Mouse (Mus musculus) liver, embryonic 15.5 days (tissue): ENCODE results near the gene Selenoo. TPM values are rescaled to one million over a fixed set of nuclear protein-coding genes. Genes with fewer than 3 reads are reported as not detected.

ENCODE experiments used
- ATAC-seq: fragments of 200-750 bp; cut with Nextera tagmentation; 2 replicates; pipeline ENCODE4 v1.8.0; 2017; ENCODE audit warnings: moderate number of reproducible peaks, mild to moderate bottlenecking, moderate library complexity; ENCODE audit not compliant: insufficient read depth
- H3K27ac ChIP-seq: fragments of 300-500 bp; sonication (generic); replicated peaks from 2 replicates; pipeline ENCODE4 v1.5.1; 2015; ENCODE audit warnings: mild to moderate bottlenecking, inconsistent platforms
- H3K27me3 ChIP-seq: fragments of 300-500 bp; sonication (generic); 2 replicates; pipeline ENCODE4 v1.6.1; 2015; ENCODE audit warnings: mild to moderate bottlenecking, inconsistent platforms
- H3K36me3 ChIP-seq: fragments of 300-500 bp; sonication (generic); replicated peaks from 2 replicates; pipeline ENCODE4 v1.6.1; 2015; ENCODE audit warnings: moderate library complexity, mild to moderate bottlenecking, inconsistent platforms
- H3K4me1 ChIP-seq: fragments of 300-500 bp; sonication (generic); replicated peaks from 2 replicates; pipeline ENCODE4 v1.6.1; 2015; ENCODE audit warnings: inconsistent platforms
- H3K4me2 ChIP-seq: fragments of 300-500 bp; sonication (generic); 2 replicates; pipeline ENCODE4 v1.6.1; 2015; ENCODE audit warnings: moderate library complexity, mild to moderate bottlenecking, inconsistent platforms
- H3K4me3 ChIP-seq: fragments of 300-500 bp; sonication (generic); replicated peaks from 2 replicates; pipeline ENCODE4 v1.5.1; 2015; ENCODE audit warnings: mild to moderate bottlenecking, inconsistent platforms
- H3K9ac ChIP-seq: fragments of 300-500 bp; sonication (generic); 2 replicates; pipeline ENCODE4 v1.6.1; 2015; ENCODE audit warnings: moderate library complexity, mild to moderate bottlenecking, inconsistent platforms
- H3K9me3 ChIP-seq: fragments of 300-500 bp; sonication (generic); replicated peaks from 2 replicates; pipeline ENCODE4 v1.6.1; 2016; ENCODE audit warnings: inconsistent platforms
- WGBS: fragments of 180-500 bp; shearing (Covaris S2); methylation state at CpG from one replicate; pipeline ENCODE4 v1.1.7; 2015; ENCODE audit warnings: mixed read lengths; ENCODE audit not compliant: insufficient replicate concordance; 5-methylcytosine and 5-hydroxymethylcytosine counted together
- polyA plus RNA-seq: library from polyadenylated mRNA; unstranded; fragments of >200 nt; fragmentation: Nextera tagmentation; extraction: Ambion mirVana; gene quantifications from 2 replicates; pipeline ENCODE4 v1.2.1, GENCODE M21; 2015

The Selenoo gene
- polyA plus RNA-seq, 1 experiment from 2014 or later, result 9.3 TPM

DNA sequence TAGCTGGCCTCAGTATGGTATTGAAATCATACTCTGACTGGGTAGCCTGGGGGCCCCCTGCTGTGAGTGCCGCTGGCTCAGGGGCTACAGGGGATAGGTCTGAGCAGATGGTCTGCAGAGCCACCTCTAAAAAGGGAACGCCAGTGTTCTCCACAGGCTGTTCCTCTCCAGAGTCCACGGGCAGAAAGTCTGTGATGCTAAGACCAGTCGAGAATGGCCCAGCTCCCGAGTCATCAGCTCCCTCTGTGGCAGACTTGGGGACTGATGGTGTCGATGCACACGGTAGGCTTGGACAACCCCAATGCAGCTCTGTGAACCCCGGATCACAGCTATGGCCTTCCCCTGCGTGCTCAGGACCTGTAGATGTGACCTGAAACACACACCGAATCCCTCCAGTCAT lies 15.0 kb downstream of the Selenoo start:
- no peaks in the 10 kb centered on the region for H3K27me3 ChIP-seq
- H3K36me3 ChIP-seq, result peaks cover 100% of the 10 kb centered on the region
- WGBS, result 79% methylated on average over 10 of the region's 10 CpGs
- no peak overlapping the region for H3K4me3 ChIP-seq
- H3K4me1 ChIP-seq, result no peaks in the 10 kb centered on the region
- H3K4me2 ChIP-seq, result no peak overlapping the region
- no peak overlapping the region for H3K9ac ChIP-seq
- ATAC-seq, result no peak
- H3K9me3 ChIP-seq, result no peaks in the 10 kb centered on the region
- H3K27ac ChIP-seq, result no peak overlapping the region

DNA sequence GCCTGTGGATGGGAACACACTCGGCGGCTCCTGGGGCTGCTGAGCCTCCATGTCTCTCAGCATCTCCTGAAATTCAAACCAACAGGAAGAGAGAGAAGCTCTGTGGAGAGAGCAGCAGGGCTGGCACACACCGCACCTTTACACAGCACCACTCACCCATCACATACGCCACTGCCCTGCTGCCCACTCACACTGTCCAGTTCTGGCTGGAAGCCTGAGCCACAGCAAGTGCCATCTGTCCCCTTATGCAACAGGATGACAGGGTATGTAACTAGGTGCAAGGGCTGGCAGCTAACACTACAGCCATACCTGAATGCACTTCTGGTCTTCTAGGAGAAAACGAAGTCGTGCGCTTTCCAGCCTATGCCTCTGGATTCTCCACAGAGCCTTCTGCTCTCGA lies 15.5 kb downstream of the Selenoo start:
- H3K4me2 ChIP-seq, result no peak overlapping the region
- H3K27ac ChIP-seq, result no peak overlapping the region
- no peak overlapping the region for H3K4me3 ChIP-seq
- WGBS, result 90% methylated on average over 8 of the region's 8 CpGs
- no peaks in the 10 kb centered on the region for H3K9me3 ChIP-seq
- H3K9ac ChIP-seq, result no peak overlapping the region
- ATAC-seq, result no peak
- H3K4me1 ChIP-seq, result no peaks in the 10 kb centered on the region
- H3K36me3 ChIP-seq, result peaks cover 100% of the 10 kb centered on the region
- no peaks in the 10 kb centered on the region for H3K27me3 ChIP-seq

DNA sequence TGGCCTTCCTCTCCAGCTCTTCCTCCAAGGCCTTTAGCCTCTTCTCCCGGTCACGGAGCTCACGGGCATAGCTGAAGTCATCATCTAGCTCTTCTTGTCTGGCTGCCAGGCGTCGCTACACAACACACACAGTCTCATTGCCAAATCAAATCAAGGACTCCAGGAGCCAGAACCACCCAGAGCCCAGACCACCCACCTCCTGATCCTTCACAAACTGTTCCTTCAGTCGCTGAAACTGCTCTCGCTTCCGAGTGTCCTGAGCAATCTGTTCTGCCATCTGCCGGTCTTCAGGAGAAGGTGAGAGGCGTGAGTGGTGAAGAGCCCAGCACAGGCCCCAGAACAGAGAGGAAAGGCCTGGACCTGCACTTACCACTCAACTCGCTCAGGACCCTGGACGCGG lies 17.2 kb downstream of the Selenoo start:
- ATAC-seq, result no peak
- no peak overlapping the region for H3K9ac ChIP-seq
- H3K27me3 ChIP-seq, result no peaks in the 10 kb centered on the region
- H3K4me2 ChIP-seq, result no peak overlapping the region
- H3K4me3 ChIP-seq, result no peak overlapping the region
- peaks cover 100% of the 10 kb centered on the region for H3K36me3 ChIP-seq
- no peaks in the 10 kb centered on the region for H3K4me1 ChIP-seq
- no peak overlapping the region for H3K27ac ChIP-seq
- 86% methylated on average over 13 of the region's 13 CpGs for WGBS
- H3K9me3 ChIP-seq, result no peaks in the 10 kb centered on the region

DNA sequence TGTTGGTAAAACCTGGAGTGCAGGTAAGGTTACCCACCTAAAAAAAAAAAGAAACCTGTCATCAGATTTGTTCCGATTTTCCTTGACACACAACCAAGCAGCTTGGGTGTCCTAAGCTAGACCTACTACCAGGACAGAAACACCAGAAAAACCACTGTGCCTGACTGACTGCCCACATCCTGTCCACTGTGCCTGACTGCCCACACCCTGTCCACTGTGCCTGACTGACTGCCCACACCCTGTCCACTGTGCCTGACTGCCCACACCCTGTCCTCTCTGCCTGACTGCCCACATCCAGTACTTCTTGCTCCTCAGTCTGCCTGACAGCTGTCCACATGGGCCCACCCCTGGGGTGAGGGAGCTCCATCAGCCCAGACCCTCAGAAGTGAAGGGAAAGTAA lies 18.1 kb downstream of the Selenoo start:
- H3K27me3 ChIP-seq, result no peaks in the 10 kb centered on the region
- H3K4me3 ChIP-seq, result no peak overlapping the region
- no peaks in the 10 kb centered on the region for H3K9me3 ChIP-seq
- no peak overlapping the region for H3K9ac ChIP-seq
- H3K4me1 ChIP-seq, result no peaks in the 10 kb centered on the region
- ATAC-seq, result no peak
- H3K4me2 ChIP-seq, result no peak overlapping the region
- H3K36me3 ChIP-seq, result peaks cover 100% of the 10 kb centered on the region
- no peak overlapping the region for H3K27ac ChIP-seq
- WGBS, result 86% methylated on average over 1 of the region's 1 CpGs

DNA sequence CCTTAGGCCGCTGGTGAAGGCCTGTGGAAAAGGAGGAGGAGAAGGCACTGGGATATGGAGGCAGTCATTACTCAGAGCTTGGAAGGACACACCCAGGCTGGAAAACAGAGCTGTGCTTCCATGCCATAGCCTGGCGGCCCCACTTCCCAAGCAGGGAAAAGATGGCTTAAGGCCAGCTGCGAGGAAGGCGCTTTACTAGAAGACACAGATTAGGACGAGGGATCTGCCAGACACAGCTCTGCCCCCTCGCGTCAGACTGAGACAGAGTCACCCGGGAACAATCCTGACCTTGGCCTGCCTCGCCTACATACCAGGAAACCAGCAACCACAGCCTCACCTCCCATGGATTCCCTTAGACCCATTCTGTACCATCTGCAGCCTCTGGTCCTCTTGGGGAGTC lies 21.3 kb downstream of the Selenoo start:
- ATAC-seq, result no peak
- Histone ChIP-seq H3K9ac (no peak overlapping the region), H3K4me3 (no peak overlapping the region), H3K9me3 (no peaks in the 10 kb centered on the region), H3K4me1 (no peaks in the 10 kb centered on the region), H3K27me3 (no peaks in the 10 kb centered on the region), H3K4me2 (no peak overlapping the region), H3K27ac (no peak overlapping the region), H3K36me3 (peaks cover 97% of the 10 kb centered on the region)
- WGBS, result 86% methylated on average over 9 of the region's 9 CpGs

DNA sequence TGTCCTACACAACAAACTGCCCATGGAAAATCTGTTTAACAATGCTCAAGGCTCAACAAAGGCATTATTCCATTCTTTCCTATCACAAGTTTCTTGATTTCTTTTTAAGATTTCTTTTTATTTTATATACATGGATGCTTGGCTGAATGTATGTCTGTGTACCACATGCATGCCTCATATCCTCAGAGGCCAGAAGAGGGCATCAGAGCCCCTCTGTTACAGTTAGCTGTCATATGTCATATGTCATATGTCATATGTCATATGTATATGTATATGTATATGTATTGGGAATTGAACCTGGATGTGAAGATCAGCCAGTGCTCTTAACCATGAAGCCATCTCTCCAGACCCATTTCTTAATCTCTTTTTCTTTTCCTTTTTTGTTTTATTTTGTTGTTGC lies 29.1 kb downstream of the Selenoo start:
- H3K27ac ChIP-seq, result no peak overlapping the region
- no peak overlapping the region for H3K4me2 ChIP-seq
- H3K9me3 ChIP-seq, result no peaks in the 10 kb centered on the region
- H3K4me1 ChIP-seq, result peaks cover 33% of the 10 kb centered on the region
- no peak overlapping the region for H3K4me3 ChIP-seq
- H3K27me3 ChIP-seq, result no peaks in the 10 kb centered on the region
- ATAC-seq, result no peak
- no peak overlapping the region for H3K9ac ChIP-seq
- H3K36me3 ChIP-seq, result peaks cover 69% of the 10 kb centered on the region

DNA sequence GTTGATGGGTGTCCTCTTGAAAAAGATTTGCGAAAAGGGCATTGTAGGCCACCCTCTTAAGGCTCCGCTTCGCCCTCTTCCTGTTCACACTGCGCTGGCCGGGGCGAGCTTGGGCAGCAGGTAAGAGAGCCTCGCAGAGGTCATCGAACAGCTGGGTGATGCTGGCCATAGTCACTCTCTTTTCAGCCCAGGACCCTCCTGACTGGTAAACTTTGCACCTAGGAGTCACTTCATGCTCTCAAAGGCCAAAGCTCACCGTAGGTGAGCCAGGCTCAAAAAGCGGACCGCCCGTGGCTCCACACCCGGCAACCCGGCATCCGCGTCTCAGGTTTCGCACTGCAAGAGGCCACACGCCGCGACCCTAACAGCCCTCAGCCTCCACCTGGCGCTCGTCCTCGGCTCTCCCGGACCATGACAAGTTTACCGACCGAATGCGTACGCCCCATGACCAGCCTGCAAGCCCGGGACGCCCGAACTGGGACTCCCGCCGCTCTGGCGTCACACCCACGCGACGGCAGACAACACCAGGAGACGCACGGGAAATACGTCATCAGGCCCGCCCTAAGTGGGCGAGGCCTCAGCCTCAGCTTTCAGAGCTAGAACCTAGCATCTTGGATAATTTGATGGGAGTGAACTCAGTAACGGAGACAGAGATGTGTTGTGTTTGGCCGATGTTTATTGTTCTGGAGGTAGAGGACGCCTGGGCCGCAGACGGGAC lies 33.9 kb downstream of the Selenoo start, which contains the start of gene Tubgcp6:
Tubgcp6 (minus strand) TSS at position 464 of the 718 bp plus-strand sequence.
- H3K4me2 ChIP-seq, result peak within 1 kb of the TSS; percentile 84
- peaks cover 47% of the 10 kb centered on the region for H3K4me1 ChIP-seq
- peaks cover 31% of the 10 kb centered on the region for H3K36me3 ChIP-seq

DNA sequence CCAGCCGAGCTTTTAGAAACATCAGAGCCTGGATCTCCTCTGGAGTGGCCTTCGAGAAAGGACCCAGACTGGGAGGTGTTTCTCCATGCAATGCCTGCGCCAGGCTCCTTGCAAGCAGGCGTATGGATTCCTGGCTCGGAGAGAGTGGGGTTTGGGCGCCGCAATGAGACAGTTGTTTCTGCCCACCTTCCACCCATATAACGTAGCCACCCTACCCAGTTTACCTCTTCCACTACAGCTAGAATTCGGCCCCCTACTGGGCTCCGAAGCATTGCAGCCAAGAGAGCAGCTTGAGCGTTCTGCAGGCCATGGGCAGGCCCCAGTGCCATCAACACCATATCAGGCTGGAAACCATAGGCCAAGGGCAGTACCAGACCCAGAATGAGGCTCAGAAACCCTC lies 34.7 kb downstream of the Selenoo start:
- H3K4me1 ChIP-seq, result peaks cover 51% of the 10 kb centered on the region

More for the DNA sequence above, 33.9 kb downstream of the Selenoo start, which contains the start of gene Tubgcp6:
- Histone ChIP-seq H3K27me3 (no peaks in the 10 kb centered on the region), H3K4me3 (peak within 1 kb of the TSS; percentile 93), H3K9ac (peak within 1 kb of the TSS; percentile 86), H3K27ac (peak within 1 kb of the TSS; percentile 79), H3K9me3 (no peaks in the 10 kb centered on the region)
- peak; percentile 84 for ATAC-seq
- WGBS, result under 1% methylated on average over 47 of the region's 47 CpGs

DNA sequence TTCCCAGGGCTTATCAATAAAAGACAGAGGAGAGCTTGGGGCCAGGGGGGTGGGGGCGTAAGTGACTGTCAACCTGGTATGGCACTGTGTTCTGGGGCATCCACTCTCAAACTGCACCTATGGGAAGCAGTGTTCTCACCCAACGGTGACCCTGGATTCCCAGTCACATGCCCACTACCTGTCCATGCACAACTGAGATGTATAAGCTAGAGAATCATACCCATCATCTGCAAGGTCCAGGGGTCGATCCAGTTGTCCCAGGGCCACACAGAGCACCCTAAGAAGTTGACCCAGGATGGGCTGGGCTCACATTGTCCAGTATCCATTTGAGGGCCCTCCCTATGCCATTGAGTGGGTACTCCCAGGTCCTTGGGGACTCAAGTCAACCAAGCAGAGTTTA lies 35.4 kb downstream of the Selenoo start:
- Histone ChIP-seq H3K9ac (no peak overlapping the region), H3K4me1 (peaks cover 57% of the 10 kb centered on the region), H3K9me3 (no peaks in the 10 kb centered on the region), H3K27ac (no peak overlapping the region), H3K4me2 (peak overlapping the region; percentile 84; the same call in 1 of the 2 replicates), H3K36me3 (peaks cover 18% of the 10 kb centered on the region), H3K27me3 (no peaks in the 10 kb centered on the region), H3K4me3 (no peak overlapping the region)
- ATAC-seq, result no peak
- WGBS, result 74% methylated on average over 3 of the region's 3 CpGs

More for the DNA sequence above, 34.7 kb downstream of the Selenoo start:
- Histone ChIP-seq H3K36me3 (peaks cover 23% of the 10 kb centered on the region), H3K4me2 (peak overlapping the region; percentile 84), H3K4me3 (peak overlapping the region; percentile 93), H3K9me3 (no peaks in the 10 kb centered on the region), H3K27me3 (no peaks in the 10 kb centered on the region), H3K27ac (peak overlapping the region; percentile 79), H3K9ac (peak overlapping the region; percentile 86)
- ATAC-seq, result no peak
- WGBS, result 40% methylated on average over 11 of the region's 11 CpGs

DNA sequence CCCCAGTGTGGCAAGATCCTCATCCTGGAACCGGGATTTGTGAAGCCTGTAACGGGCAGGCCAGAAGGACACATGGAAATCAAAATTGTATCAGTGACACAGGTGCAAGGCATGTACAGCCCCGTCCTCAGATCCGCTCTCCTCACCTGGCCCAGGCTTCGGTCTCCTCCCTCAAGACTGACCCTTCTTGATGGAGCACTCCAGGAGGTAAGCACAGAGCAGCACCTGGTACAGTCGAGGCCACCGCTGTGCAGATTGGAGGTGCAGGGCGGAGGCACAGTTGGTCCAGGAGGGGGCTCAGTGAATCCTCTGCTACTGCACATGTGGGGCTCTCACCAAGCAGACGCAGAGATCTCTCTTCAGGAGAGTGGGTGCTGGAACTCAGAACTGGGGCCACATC lies 36.5 kb downstream of the Selenoo start:
- WGBS, result 77% methylated on average over 9 of the region's 9 CpGs

DNA sequence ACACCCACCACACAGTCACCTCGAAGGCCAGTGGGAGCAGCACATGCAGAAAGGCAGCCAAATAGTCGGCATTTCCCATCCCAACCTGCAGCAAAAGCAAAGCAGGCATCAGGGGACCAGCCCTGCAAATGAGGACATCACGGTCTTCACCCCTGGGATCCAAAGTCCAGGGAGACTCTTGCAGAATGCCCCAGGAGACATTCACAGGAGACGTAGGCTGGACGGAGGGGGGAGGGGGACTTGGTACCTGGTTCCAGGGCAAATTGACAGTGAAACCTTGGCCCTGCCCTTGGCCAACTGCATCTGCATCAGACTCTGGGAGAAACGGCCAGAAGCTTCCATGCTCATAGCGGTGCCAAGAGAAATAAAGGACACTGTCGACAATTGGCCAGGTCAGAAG lies 37.7 kb downstream of the Selenoo start:
- WGBS, result 74% methylated on average over 8 of the region's 8 CpGs
- ATAC-seq, result no peak
- Histone ChIP-seq H3K9me3 (no peaks in the 10 kb centered on the region), H3K4me2 (no peak overlapping the region), H3K27me3 (peaks cover 17% of the 10 kb centered on the region), H3K36me3 (peaks cover 5% of the 10 kb centered on the region; the same call in 1 of the 2 replicates), H3K4me1 (peaks cover 36% of the 10 kb centered on the region), H3K9ac (no peak overlapping the region), H3K4me3 (no peak overlapping the region), H3K27ac (no peak overlapping the region)

More for the DNA sequence above, 36.5 kb downstream of the Selenoo start:
- no peaks in the 10 kb centered on the region for H3K9me3 ChIP-seq
- H3K4me2 ChIP-seq, result no peak overlapping the region
- no peak for ATAC-seq
- H3K4me1 ChIP-seq, result peaks cover 48% of the 10 kb centered on the region
- no peak overlapping the region for H3K4me3 ChIP-seq
- H3K36me3 ChIP-seq, result peaks cover 7% of the 10 kb centered on the region
- peaks cover 10% of the 10 kb centered on the region; the same call in 1 of the 2 replicates for H3K27me3 ChIP-seq
- no peak overlapping the region for H3K27ac ChIP-seq
- no peak overlapping the region for H3K9ac ChIP-seq
